Mouse (Mus musculus): Measurements from ENCODE around the gene Wdr11. TPM values are rescaled to one million over a fixed set of nuclear protein-coding genes. Genes with fewer than 3 reads are reported as not detected.

Wdr11 gene
- total RNA-seq, 2 experiments from 2014 or later, result 12.9 to 15.1 TPM

GRCm38 (mm10) chr7:129682525-129682924 is 90.9 kb downstream of the Wdr11 start:
- no peak for DNase-seq

DNA sequence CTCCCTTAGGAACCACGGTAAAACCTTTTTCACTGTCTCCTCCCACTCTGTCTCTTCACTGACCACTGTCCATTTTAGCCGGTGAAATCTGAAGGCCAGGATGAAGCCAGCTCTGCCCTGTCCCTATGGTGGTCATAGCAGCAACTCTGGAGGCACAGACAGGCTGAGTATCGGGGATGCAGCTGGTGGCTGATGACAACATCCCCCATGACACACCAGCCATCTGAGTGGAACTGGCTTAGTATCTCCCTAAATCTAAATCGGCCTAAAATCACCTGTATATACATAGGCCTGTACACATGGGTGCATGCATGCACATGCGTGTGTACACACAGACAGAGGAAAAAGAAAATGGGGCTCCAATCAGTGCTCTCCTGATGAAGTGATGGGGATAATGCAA is 93.7 kb downstream of the Wdr11 start:
- DNase-seq, result no peak

Data from gastrocnemius, postnatal 25 days (tissue).